Mouse (Mus musculus) cerebellum, adult 8-10 months (tissue): ENCODE measurements at regions not wholly inside any gene's neighbourhood (a gene's known extent, or its start where the extent isn't known, plus 50 kb on each side); places are given as distances from the start of the nearest gene placed in this dataset.
"Not testable (repeated sequence)": the region's sequence is repeated elsewhere in the genome, so short reads cannot be mapped to it uniquely, and the experiment has no call there.

Experiments
- DNase-seq: peaks from one replicate; pipeline ENCODE4 v3.0.0; 2022

- DNase-seq = no peak
These were observed 57.2 kb downstream of the Foxa2 start for GRCm38 (mm10) chr2:147989616-147990015.

GRCm38 (mm10) chr2:147988586-147988985, 58.2 kb downstream of the Foxa2 start:
- no peak for DNase-seq

- no peak for DNase-seq
These were observed 61.6 kb downstream of the Foxa2 start for GRCm38 (mm10) chr2:147985261-147985575.

GRCm38 (mm10) chr2:147984547-147985260, 62.1 kb downstream of the Foxa2 start:
- DNase-seq = peak; percentile 3

- no peak for DNase-seq
These were observed 65.8 kb downstream of the Foxa2 start for GRCm38 (mm10) chr2:147980929-147981479.

- DNase-seq = no peak
These were observed 66.4 kb downstream of the Foxa2 start for GRCm38 (mm10) chr2:147980408-147980807.

GRCm38 (mm10) chr2:147979660-147980364, 67.0 kb downstream of the Foxa2 start:
- no peak for DNase-seq

GRCm38 (mm10) chr2:147979001-147979400, 67.8 kb downstream of the Foxa2 start:
- no peak for DNase-seq

- DNase-seq = no peak
These were observed 72.0 kb downstream of the Foxa2 start for GRCm38 (mm10) chr2:147974776-147975175.

GRCm38 (mm10) chr2:147968671-147969070, 78.1 kb downstream of the Foxa2 start:
- DNase-seq = no peak

GRCm38 (mm10) chr2:147967829-147968529, 78.8 kb downstream of the Foxa2 start:
- no peak for DNase-seq

- not testable (repeated sequence) for DNase-seq
These were observed 83.5 kb downstream of the Foxa2 start for GRCm38 (mm10) chr2:147963284-147963683.

- no peak for DNase-seq
These were observed 85.1 kb downstream of the Foxa2 start for GRCm38 (mm10) chr2:147961633-147962032.

- DNase-seq = no peak
These were observed 92.6 kb downstream of the Foxa2 start for GRCm38 (mm10) chr2:147954183-147954582.

GRCm38 (mm10) chr2:147951233-147951632, 95.5 kb downstream of the Foxa2 start:
- no peak for DNase-seq

- no peak for DNase-seq
These were observed 102.4 kb downstream of the Foxa2 start for GRCm38 (mm10) chr2:147944171-147945040.

GRCm38 (mm10) chr2:147942591-147942990, 104.2 kb downstream of the Foxa2 start:
- DNase-seq = no peak

- no peak for DNase-seq
These were observed 105.5 kb downstream of the Foxa2 start for GRCm38 (mm10) chr2:147941319-147941718.

- DNase-seq = no peak
These were observed 114.3 kb downstream of the Foxa2 start for GRCm38 (mm10) chr2:147932494-147932893.

GRCm38 (mm10) chr2:147929031-147929711, 117.6 kb downstream of the Foxa2 start:
- DNase-seq = no peak

GRCm38 (mm10) chr2:147927792-147928670, 118.7 kb downstream of the Foxa2 start:
- DNase-seq = peak; percentile 8
